Mouse (Mus musculus) embryonic fibroblast, embryonic 13.5 days (primary cell): ENCODE data around the gene Vmn2r50.
"Not testable (repeated sequence)": the region's sequence is repeated elsewhere in the genome, so short reads cannot be mapped to it uniquely, and the experiment has no call there.

Experiments
- CTCF ChIP-seq: IDR thresholded peaks from 2 replicates; pipeline ENCODE4 v1.5.1; 2011; ENCODE audit warnings: mild to moderate bottlenecking, control low read depth, low read length, moderate library complexity, borderline replicate concordance; ENCODE audit not compliant: insufficient read depth
- POLR2A ChIP-seq: IDR thresholded peaks from 2 replicates; pipeline ENCODE4 v1.6.1; 2011; ENCODE audit warnings: low read depth, mild to moderate bottlenecking, control low read depth, low read length, moderate library complexity

DNA sequence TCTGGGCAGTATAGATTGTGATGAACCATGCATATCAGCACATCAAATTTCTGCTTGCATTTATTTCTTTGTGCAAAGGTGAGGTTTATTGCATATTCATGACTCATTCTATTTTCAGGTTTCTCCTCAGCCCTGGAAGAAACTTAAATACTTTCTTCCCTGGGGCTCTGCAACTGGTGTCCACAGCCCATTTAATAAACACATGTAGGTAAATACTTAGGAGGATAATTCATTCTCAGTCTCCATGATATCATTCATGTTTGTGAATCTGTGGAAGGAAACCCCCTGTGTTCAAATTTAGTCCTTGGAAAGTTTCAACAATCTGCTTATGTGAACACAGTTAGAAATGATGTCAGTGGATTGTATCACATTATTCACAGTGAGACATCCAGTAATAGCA is at the start of gene Vmn2r50:
- not testable (repeated sequence) for TF ChIP-seq POLR2A, CTCF
